Mouse (Mus musculus): ENCODE results near the gene Medag.

DNA sequence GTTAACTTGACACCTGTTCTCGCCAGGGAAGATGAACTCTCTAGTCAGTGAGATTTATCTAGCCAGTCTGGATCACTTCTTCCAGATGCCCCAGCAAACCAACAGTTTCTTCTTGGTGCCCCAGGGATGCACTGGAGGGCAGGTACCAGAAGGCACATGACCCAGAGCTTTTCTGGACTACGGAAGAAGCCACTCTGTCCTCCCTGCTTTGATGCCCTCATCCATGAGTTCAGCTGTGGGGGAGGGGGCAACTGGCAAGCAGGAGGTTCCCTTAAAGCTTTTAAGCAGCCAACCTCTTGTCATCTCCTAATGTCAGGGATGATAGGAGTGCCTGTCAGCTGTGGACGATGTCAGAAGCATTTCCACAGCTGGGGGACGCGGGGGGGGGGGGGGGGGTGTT, 53.8 kb downstream of the Medag start:
- TF ChIP-seq E2F4 (IDR thresholded peaks at IDR 0.05; ENCODE audit: insufficient read depth) (no peak), TCF12 (IDR thresholded peaks at IDR 0.05; ENCODE audit: insufficient read depth, poor library complexity, severe bottlenecking) (no peak)

Data from myocyte (in vitro differentiated cells).